Mouse (Mus musculus): ENCODE measurements around the gene Supt3. TPM values are rescaled to one million over a fixed set of nuclear protein-coding genes. Genes with fewer than 3 reads are reported as not detected.

Gene Supt3
- polyA plus RNA-seq, 1 experiment, result 7.8 TPM

DNA sequence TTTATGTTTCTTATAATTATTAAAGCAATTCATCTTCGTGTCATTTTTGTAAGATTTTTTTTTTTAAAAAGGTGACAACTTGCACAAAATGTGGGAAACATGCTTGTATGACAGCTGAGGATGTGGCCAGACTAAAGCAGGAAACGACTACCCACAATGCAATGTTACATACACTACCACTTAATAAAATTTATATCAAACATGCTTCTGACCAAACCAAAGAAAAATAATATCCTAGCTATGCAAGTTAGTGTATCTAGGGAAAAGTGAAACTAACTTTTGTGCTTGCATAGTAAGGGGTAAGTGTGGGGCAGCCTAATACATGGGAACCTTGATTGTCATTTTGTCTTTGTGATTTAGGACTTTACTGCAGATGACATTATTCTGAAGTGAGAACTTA, 41.9 kb downstream of the Supt3 start:
- Histone ChIP-seq H3K4me1 (ENCODE audit: control insufficient read depth, insufficient read depth, low read length) (no peaks in the 10 kb centered on the region), H3K27me3 (ENCODE audit: control insufficient read depth, insufficient read depth, low read length) (no peaks in the 10 kb centered on the region), H3K27ac (ENCODE audit: insufficient read depth, low read length) (no peak overlapping the region), H3K4me3 (replicated peaks; ENCODE audit: insufficient read depth, low read depth, low read length) (no peak overlapping the region)
- DNase-seq, result no peak
- TF ChIP-seq CTCF (IDR thresholded peaks at IDR 0.05; ENCODE audit: borderline replicate concordance, insufficient read depth, low read depth, low read length) (no peak), POLR2A (IDR thresholded peaks at IDR 0.05; ENCODE audit: borderline replicate concordance, insufficient read depth, low read length) (no peak)
- WGBS, result 84% methylated on average over 2 of the region's 2 CpGs

GRCm38 (mm10) chr17:44819816-44820215, 42.9 kb downstream of the Supt3 start:
- no peak for DNase-seq
- Histone ChIP-seq H3K27me3 (ENCODE audit: control insufficient read depth, insufficient read depth, low read length) (no peaks in the 10 kb centered on the region), H3K4me1 (ENCODE audit: control insufficient read depth, insufficient read depth, low read length) (no peaks in the 10 kb centered on the region), H3K4me3 (replicated peaks; ENCODE audit: insufficient read depth, low read depth, low read length) (no peak overlapping the region), H3K27ac (ENCODE audit: insufficient read depth, low read length) (no peak overlapping the region)
- no peak for TF ChIP-seq CTCF (IDR thresholded peaks at IDR 0.05; ENCODE audit: borderline replicate concordance, insufficient read depth, low read depth, low read length)
- TF ChIP-seq POLR2A (IDR thresholded peaks at IDR 0.05; ENCODE audit: borderline replicate concordance, insufficient read depth, low read length), result no peak
- 51% methylated on average over 4 of the region's 4 CpGs for WGBS

GRCm38 (mm10) chr17:44821940-44822339, 45.0 kb downstream of the Supt3 start:
- no peaks in the 10 kb centered on the region for H3K4me1 ChIP-seq (ENCODE audit: control insufficient read depth, insufficient read depth, low read length)
- no peak overlapping the region for H3K27ac ChIP-seq (ENCODE audit: insufficient read depth, low read length)
- H3K4me3 ChIP-seq (replicated peaks; ENCODE audit: insufficient read depth, low read depth, low read length), result no peak overlapping the region
- no peaks in the 10 kb centered on the region for H3K27me3 ChIP-seq (ENCODE audit: control insufficient read depth, insufficient read depth, low read length)
- no peak for TF ChIP-seq CTCF (IDR thresholded peaks at IDR 0.05; ENCODE audit: borderline replicate concordance, insufficient read depth, low read depth, low read length)
- no peak for TF ChIP-seq POLR2A (IDR thresholded peaks at IDR 0.05; ENCODE audit: borderline replicate concordance, insufficient read depth, low read length)
- 89% methylated on average over 5 of the region's 5 CpGs for WGBS
- DNase-seq, result no peak

GRCm38 (mm10) chr17:44827124-44827523, 50.2 kb downstream of the Supt3 start:
- DNase-seq, result no peak
- 88% methylated on average over 3 of the region's 3 CpGs for WGBS
- Histone ChIP-seq H3K4me1 (ENCODE audit: control insufficient read depth, insufficient read depth, low read length) (no peaks in the 10 kb centered on the region), H3K27ac (ENCODE audit: insufficient read depth, low read length) (no peak overlapping the region), H3K4me3 (replicated peaks; ENCODE audit: insufficient read depth, low read depth, low read length) (no peak overlapping the region), H3K27me3 (ENCODE audit: control insufficient read depth, insufficient read depth, low read length) (no peaks in the 10 kb centered on the region)
- TF ChIP-seq CTCF (IDR thresholded peaks at IDR 0.05; ENCODE audit: borderline replicate concordance, insufficient read depth, low read depth, low read length) (no peak), POLR2A (IDR thresholded peaks at IDR 0.05; ENCODE audit: borderline replicate concordance, insufficient read depth, low read length) (no peak)

- TF ChIP-seq CTCF (IDR thresholded peaks at IDR 0.05; ENCODE audit: borderline replicate concordance, insufficient read depth, low read depth, low read length), result no peak
- no peak for TF ChIP-seq POLR2A (IDR thresholded peaks at IDR 0.05; ENCODE audit: borderline replicate concordance, insufficient read depth, low read length)
- no peaks in the 10 kb centered on the region for H3K4me1 ChIP-seq (ENCODE audit: control insufficient read depth, insufficient read depth, low read length)
- DNase-seq, result no peak
- no peaks in the 10 kb centered on the region for H3K27me3 ChIP-seq (ENCODE audit: control insufficient read depth, insufficient read depth, low read length)
- 88% methylated on average over 4 of the region's 4 CpGs for WGBS
- H3K27ac ChIP-seq (ENCODE audit: insufficient read depth, low read length), result no peak overlapping the region
- H3K4me3 ChIP-seq (replicated peaks; ENCODE audit: insufficient read depth, low read depth, low read length), result no peak overlapping the region
These were observed 51.0 kb downstream of the Supt3 start for GRCm38 (mm10) chr17:44827964-44828363.

GRCm38 (mm10) chr17:44829587-44829986, 52.6 kb downstream of the Supt3 start:
- H3K4me1 ChIP-seq (ENCODE audit: control insufficient read depth, insufficient read depth, low read length), result no peaks in the 10 kb centered on the region
- H3K27me3 ChIP-seq (ENCODE audit: control insufficient read depth, insufficient read depth, low read length), result no peaks in the 10 kb centered on the region
- no peak for TF ChIP-seq POLR2A (IDR thresholded peaks at IDR 0.05; ENCODE audit: borderline replicate concordance, insufficient read depth, low read length)
- no peak for TF ChIP-seq CTCF (IDR thresholded peaks at IDR 0.05; ENCODE audit: borderline replicate concordance, insufficient read depth, low read depth, low read length)
- DNase-seq, result no peak
- no peak overlapping the region for H3K27ac ChIP-seq (ENCODE audit: insufficient read depth, low read length)
- no peak overlapping the region for H3K4me3 ChIP-seq (replicated peaks; ENCODE audit: insufficient read depth, low read depth, low read length)
- 89% methylated on average over 3 of the region's 3 CpGs for WGBS

DNA sequence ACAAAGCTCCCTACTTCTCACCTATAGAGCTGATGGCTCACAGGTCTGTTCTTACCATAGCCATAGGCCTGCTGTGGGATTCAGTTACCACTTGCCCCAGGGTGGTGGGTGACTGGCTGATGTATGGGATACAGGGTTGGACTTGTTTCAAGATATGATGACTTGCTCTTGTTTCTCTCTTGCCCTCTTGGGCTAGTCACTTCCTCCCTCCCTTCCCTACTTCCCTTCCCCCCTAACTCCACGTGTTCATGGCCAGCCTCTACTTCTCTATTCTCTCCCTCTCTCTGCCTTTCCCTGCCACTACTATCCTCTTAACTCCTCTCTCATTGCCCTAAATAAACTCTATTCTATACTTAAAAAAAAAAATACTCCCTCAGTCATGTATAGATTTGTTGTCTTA, 54.2 kb downstream of the Supt3 start:
- no peaks in the 10 kb centered on the region for H3K4me1 ChIP-seq (ENCODE audit: control insufficient read depth, insufficient read depth, low read length)
- no peak overlapping the region for H3K27ac ChIP-seq (ENCODE audit: insufficient read depth, low read length)
- no peak overlapping the region for H3K4me3 ChIP-seq (replicated peaks; ENCODE audit: insufficient read depth, low read depth, low read length)
- no peak for DNase-seq
- TF ChIP-seq POLR2A (IDR thresholded peaks at IDR 0.05; ENCODE audit: borderline replicate concordance, insufficient read depth, low read length) (no peak), CTCF (IDR thresholded peaks at IDR 0.05; ENCODE audit: borderline replicate concordance, insufficient read depth, low read depth, low read length) (no peak)
- no peaks in the 10 kb centered on the region for H3K27me3 ChIP-seq (ENCODE audit: control insufficient read depth, insufficient read depth, low read length)
- WGBS, result 84% methylated on average over 1 of the region's 1 CpGs

GRCm38 (mm10) chr17:44842184-44842583, 65.2 kb downstream of the Supt3 start:
- Histone ChIP-seq H3K27ac (ENCODE audit: insufficient read depth, low read length) (no peak overlapping the region), H3K27me3 (ENCODE audit: control insufficient read depth, insufficient read depth, low read length) (no peaks in the 10 kb centered on the region), H3K4me1 (ENCODE audit: control insufficient read depth, insufficient read depth, low read length) (no peaks in the 10 kb centered on the region), H3K4me3 (replicated peaks; ENCODE audit: insufficient read depth, low read depth, low read length) (no peak overlapping the region)
- 75% methylated on average over 4 of the region's 4 CpGs for WGBS
- no peak for TF ChIP-seq POLR2A (IDR thresholded peaks at IDR 0.05; ENCODE audit: borderline replicate concordance, insufficient read depth, low read length)
- no peak for DNase-seq

Data from cerebellum, adult 2 months (tissue).